Mouse (Mus musculus): ENCODE data around the gene Hagh. TPM values are rescaled to one million over a fixed set of nuclear protein-coding genes. Genes with fewer than 3 reads are reported as not detected.

Hagh gene
- total RNA-seq, 2 experiments from 2014 or later: 75.8 to 90.9 TPM

- peak; percentile 14 for DNase-seq
- no peak for TF ChIP-seq CTCF (IDR thresholded peaks at IDR 0.05)
- intact Hi-C loops (cut with DNase I): no loop called here
- no peak overlapping the region for H3K4me3 ChIP-seq
- no peak overlapping the region for H3K27ac ChIP-seq
Measured at GRCm38 (mm10) chr17:24902124-24902523, 62.2 kb downstream of the Hagh start.

GRCm38 (mm10) chr17:24902671-24903474, 62.9 kb downstream of the Hagh start:
- DNase-seq: peak; percentile 41
- no peak overlapping the region for H3K27ac ChIP-seq
- H3K4me3 ChIP-seq: no peak overlapping the region
- peak; percentile 59 for TF ChIP-seq CTCF (IDR thresholded peaks at IDR 0.05)
- intact Hi-C loops (cut with DNase I): no loop called here

- peak; percentile 9 for DNase-seq
- H3K4me3 ChIP-seq: no peak overlapping the region
- TF ChIP-seq CTCF (IDR thresholded peaks at IDR 0.05): no peak
- intact Hi-C loops (cut with DNase I): no loop called here
- H3K27ac ChIP-seq: no peak overlapping the region
Measured at GRCm38 (mm10) chr17:24903767-24904166, 63.8 kb downstream of the Hagh start.

- Histone ChIP-seq H3K4me3 (no peak overlapping the region), H3K27ac (no peak overlapping the region)
- intact Hi-C loops (cut with DNase I): no loop called here
- no peak for TF ChIP-seq CTCF (IDR thresholded peaks at IDR 0.05)
- no peak for DNase-seq
Measured at GRCm38 (mm10) chr17:24907591-24907990, 67.6 kb downstream of the Hagh start.

GRCm38 (mm10) chr17:24913984-24914383, 74.0 kb downstream of the Hagh start:
- intact Hi-C loops (cut with DNase I): no loop called here
- Histone ChIP-seq H3K27ac (no peak overlapping the region), H3K4me3 (no peak overlapping the region)
- no peak for DNase-seq
- TF ChIP-seq CTCF (IDR thresholded peaks at IDR 0.05): no peak

Other genes with a start within 250 kb of the Hagh start
- gene Tsc2, start 207.5 kb upstream of the Hagh start, total RNA-seq (2021): 10 to 100 TPM; 84.9 to 90.4 TPM
- 1 to 10 TPM; 2.6 to 3.4 TPM for gene Nthl1, start 207.5 kb upstream of the Hagh start, total RNA-seq (2021)
- 10 to 100 TPM; 27.8 to 52.9 TPM for gene Slc9a3r2, start 189.8 kb upstream of the Hagh start, total RNA-seq (2021)
- gene Npw, start 181.7 kb upstream of the Hagh start, total RNA-seq (2021): not detected
- gene Zfp598, start 170.5 kb upstream of the Hagh start, total RNA-seq (2021): 10 to 100 TPM; 22.1 to 24.5 TPM
- gene Syngr3, start 150.2 kb upstream of the Hagh start, total RNA-seq (2021): not detected
- 10 to 100 TPM; 32.8 to 37.5 TPM for gene Gfer, start 144.0 kb upstream of the Hagh start, total RNA-seq (2021)
- under 1 TPM; 0.56 to 0.74 TPM for gene Noxo1, start 143.9 kb upstream of the Hagh start, total RNA-seq (2021)
- 10 to 100 TPM; 15.5 to 16.7 TPM for gene Tbl3, start 132.5 kb upstream of the Hagh start, total RNA-seq (2021)
- not detected for gene Rnf151, start 122.1 kb upstream of the Hagh start, total RNA-seq (2021)
- gene Rps2, start 122.0 kb upstream of the Hagh start, total RNA-seq (2021): 100 to 1,000 TPM; 508 to 641 TPM
- gene Ndufb10, start 115.7 kb upstream of the Hagh start, total RNA-seq (2021): 100 to 1,000 TPM; 367 to 608 TPM
- gene Rpl3l, start 112.3 kb upstream of the Hagh start, total RNA-seq (2021): 100 to 1,000 TPM; 753 to 889 TPM
- gene Msrb1, start 103.5 kb upstream of the Hagh start, total RNA-seq (2021): 100 to 1,000 TPM; 165 to 220 TPM
- not detected for gene Hs3st6, start 87.2 kb upstream of the Hagh start, total RNA-seq (2021)
- gene Meiob, start 35.9 kb upstream of the Hagh start, total RNA-seq (2021): not detected
- gene Fahd1, start 10.2 kb downstream of the Hagh start, total RNA-seq (2021): 10 to 100 TPM; 34.6 to 50.6 TPM
- 1 to 10 TPM; 3.4 to 4.0 TPM for gene Igfals, start 25.9 kb downstream of the Hagh start, total RNA-seq (2021)
- 10 to 100 TPM; 10.5 to 11.3 TPM for gene Nubp2, start 46.2 kb downstream of the Hagh start, total RNA-seq (2021)
- 10 to 100 TPM; 30.4 to 37.7 TPM for gene Spsb3, start 46.5 kb downstream of the Hagh start, total RNA-seq (2021)
- 10 to 100 TPM in 1 of 2 experiments, 1 to 10 TPM in 1; 9.3 to 10.9 TPM for gene Eme2, start 54.9 kb downstream of the Hagh start, total RNA-seq (2021)
- 10 to 100 TPM; 75.8 to 95.7 TPM for gene Mrps34, start 55.0 kb downstream of the Hagh start, total RNA-seq (2021)
- 10 to 100 TPM; 10.2 to 13.1 TPM for gene Nme3, start 56.4 kb downstream of the Hagh start, total RNA-seq (2021)
- gene Mapk8ip3, start 96.8 kb downstream of the Hagh start, total RNA-seq (2021): 10 to 100 TPM; 19.3 to 21.8 TPM
- gene Jpt2, start 120.5 kb downstream of the Hagh start, total RNA-seq (2021): 1 to 10 TPM; 5.3 to 6.8 TPM
- gene Cramp1l, start 175.6 kb downstream of the Hagh start, total RNA-seq (2021): 1 to 10 TPM; 6.3 to 7.1 TPM
- 1 to 10 TPM; 2.8 to 2.9 TPM for gene Ift140, start 175.9 kb downstream of the Hagh start, total RNA-seq (2021)
- gene Tmem204, start 243.4 kb downstream of the Hagh start, total RNA-seq (2021): 10 to 100 TPM in 1 of 2 experiments, 1 to 10 TPM in 1; 8.3 to 21.5 TPM

Data from gastrocnemius, adult 2 months (tissue).